Mouse (Mus musculus) testis, adult 2 months (tissue): ENCODE results near the gene Mtch1.

ENCODE experiments used
- CTCF ChIP-seq: fragments of 200-500 bp; IDR thresholded peaks from 2 replicates; pipeline ENCODE4 v1.5.1; 2012; ENCODE audit warnings: low read depth, mild to moderate bottlenecking, inconsistent platforms, low read length, moderate library complexity; ENCODE audit not compliant: control insufficient read depth, insufficient read depth, insufficient replicate concordance
- POLR2A ChIP-seq: fragments of 200-500 bp; IDR thresholded peaks from 2 replicates; pipeline ENCODE4 v1.6.1; 2012; ENCODE audit warnings: low read depth, mild to moderate bottlenecking, inconsistent platforms, low read length, moderate library complexity; ENCODE audit not compliant: control insufficient read depth

DNA sequence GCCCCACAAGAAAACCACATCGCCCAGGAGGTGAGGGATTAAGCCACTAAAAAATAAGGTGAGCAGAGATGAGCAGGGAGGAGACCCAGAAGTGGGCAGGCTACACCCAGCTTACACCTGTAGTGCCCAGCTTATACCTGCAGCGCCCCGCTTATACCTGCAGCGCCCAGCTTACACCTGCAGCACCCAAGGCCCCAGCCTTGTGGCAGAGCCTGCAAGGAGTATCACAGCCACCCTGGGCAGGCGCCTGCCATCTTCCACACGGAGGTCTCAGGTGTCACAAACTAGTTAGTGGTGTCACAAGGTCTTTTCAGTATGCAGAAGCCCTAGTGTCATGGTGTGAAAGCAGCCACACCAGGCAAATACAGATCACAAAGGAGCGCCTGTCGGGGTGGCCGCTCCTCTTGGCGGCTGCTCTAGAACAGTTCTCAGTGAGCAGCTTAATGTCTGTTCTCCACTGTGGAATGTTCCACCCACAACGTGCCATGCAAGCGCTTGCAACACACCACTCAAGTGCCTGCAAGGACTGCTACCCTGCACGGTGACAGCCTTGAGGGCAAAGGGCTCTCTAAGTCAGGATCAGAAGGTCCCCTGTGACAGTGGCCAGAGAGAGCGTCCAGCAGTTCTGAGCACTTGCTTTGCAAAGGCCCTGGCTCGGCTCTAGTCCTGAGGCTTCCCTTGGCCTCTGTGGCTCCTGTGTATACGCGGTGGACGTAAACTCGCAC, 11.3 kb downstream of the Mtch1 start:
- no peak for TF ChIP-seq CTCF
- TF ChIP-seq POLR2A, result no peak
